Mouse (Mus musculus) adrenal gland, postnatal 14 days (tissue): ENCODE measurements around the gene Mug2. TPM values are rescaled to one million over a fixed set of nuclear protein-coding genes. Genes with fewer than 3 reads are reported as not detected.
"Not testable (repeated sequence)": the region's sequence is repeated elsewhere in the genome, so short reads cannot be mapped to it uniquely, and the experiment has no call there.

Experiments used
- DNase-seq: peaks from one replicate; pipeline ENCODE4 v3.0.0; 2021; ENCODE audit warnings: mixed read lengths
- long read RNA-seq, 2 experiments: library from polyadenylated mRNA; stranded (forward); transcript quantifications; one replicate each; pipeline ENCODE4 v2.0.0; 2021
- total RNA-seq: library from RNA; stranded (reverse); gene quantifications from 2 replicates; pipeline ENCODE4 v1.2.3, GENCODE M21; 2021

Gene Mug2
- 0.60 and 17.4 TPM in 2 replicates for total RNA-seq
- long read RNA-seq, experiment 1 = 0 reads
- long read RNA-seq, experiment 2, partial matches to known transcripts = 4 of 5 reads
- long read RNA-seq, experiment 2, other reads (novel, unspliced or antisense) = 1 of 5 reads

GRCm38 (mm10) chr6:122006461-122006860 lies at the start of gene Mug2:
TSS of gene Mug2 (plus strand) at chr6:122006761.
- DNase-seq = not testable (repeated sequence)

DNA sequence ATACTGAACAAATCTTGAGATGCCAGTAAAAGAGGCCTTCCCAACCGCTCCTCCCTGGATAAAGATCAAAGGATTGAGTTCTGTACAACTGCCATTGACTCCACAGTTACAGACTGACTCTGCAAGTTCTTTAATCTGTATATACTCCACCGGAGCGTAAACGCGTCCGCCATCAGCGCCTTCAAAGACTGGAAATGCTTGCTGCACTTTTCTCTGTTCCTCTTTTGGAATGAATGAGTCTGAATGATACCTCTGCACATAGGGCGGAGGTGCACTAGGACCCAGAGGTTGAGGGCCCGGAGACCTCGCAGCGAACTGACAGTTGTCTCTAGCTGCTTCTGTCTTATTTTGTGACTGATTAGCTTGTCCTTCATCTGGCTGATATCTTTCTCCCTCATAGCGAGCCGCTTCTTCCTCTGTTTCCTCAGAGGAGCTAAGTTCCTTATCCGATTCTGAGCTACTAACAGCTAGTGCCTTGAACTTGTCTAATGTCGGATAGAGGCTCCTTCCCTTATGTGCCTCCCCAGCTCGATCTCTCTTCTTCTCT lies 48.7 kb upstream of the Mug2 start:
- DNase-seq = not testable (repeated sequence)

DNA sequence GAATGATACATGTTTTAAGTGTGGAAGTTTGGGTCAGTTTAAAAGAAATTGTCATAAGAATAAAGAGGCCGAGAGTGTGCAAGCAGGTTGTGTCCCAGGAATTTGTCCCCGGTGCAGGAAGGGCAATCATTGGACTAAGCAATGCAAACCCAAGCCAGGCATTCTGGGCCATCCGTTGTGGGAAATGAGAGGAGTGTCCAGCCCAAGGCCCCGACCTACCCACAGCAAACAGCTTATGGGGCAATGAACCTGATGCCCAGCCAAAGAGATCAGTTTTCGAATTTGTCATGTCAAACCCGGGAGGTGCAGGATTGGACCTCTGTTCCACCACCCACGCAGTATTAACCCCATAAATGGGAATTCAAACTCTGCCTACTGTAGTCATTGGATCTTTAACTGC lies 30.9 kb upstream of the Mug2 start:
- no peak for DNase-seq

DNA sequence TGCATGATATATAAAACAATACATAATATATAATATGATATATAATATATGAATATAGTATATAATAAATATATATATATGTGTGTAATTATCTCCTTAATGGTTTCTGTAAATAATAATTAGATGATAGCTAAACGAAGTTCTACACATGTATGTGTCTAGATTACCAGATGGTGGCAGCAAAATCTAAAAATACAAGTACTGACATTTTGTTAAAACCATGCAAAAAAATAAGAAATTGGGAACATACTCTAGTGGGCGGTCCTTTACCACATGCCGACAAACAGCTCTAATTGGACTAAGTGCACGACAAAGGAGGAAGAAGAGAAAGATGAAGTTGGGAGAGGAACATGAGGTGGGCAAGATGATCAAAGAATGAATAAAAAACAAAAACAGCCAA lies 94.3 kb downstream of the Mug2 start:
- DNase-seq = no peak

DNA sequence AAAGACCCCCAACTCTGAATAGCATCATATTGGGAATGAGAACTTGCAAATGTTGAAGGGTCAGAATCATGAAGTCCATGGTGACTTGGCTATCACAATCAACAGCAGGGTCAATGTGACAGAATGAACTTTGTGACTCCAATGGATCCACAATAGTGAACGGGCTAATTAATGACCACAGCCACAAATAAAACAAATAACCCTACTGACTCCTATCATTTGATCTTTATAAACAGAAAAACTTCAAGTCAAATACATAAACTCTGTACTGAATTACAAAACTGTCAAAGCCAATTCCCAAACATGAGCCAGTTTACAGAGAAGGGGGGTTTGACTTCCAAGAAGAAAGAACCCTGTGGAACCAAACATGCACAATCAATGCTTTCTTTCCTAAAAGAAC lies 95.1 kb downstream of the Mug2 start:
- no peak for DNase-seq

- DNase-seq = no peak
Measured at GRCm38 (mm10) chr6:122116963-122117362, 110.4 kb downstream of the Mug2 start.

- DNase-seq = no peak
Measured at GRCm38 (mm10) chr6:122129521-122129920, 123.0 kb downstream of the Mug2 start.

Other genes starting within 250 kb of the Mug2 start
- gene Mug1, start 168.2 kb upstream of the Mug2 start, total RNA-seq = 5.6 and 139 TPM in 2 replicates